Mouse (Mus musculus): ENCODE data around the gene Prpf31.

The Prpf31 gene

GRCm38 (mm10) chr7:3685400-3686187 lies 55.8 kb downstream of the Prpf31 start:
- DNase-seq (ENCODE audit: low read depth), result no peak

GRCm38 (mm10) chr7:3691919-3692318 lies 62.1 kb downstream of the Prpf31 start:
- no peak for DNase-seq (ENCODE audit: low read depth)

All from c-Kit-positive CD71-positive TER-119-negative erythroid progenitor cells, embryonic 14.5 days (primary cell).